Mouse (Mus musculus) heart, embryonic 10.5 days (tissue): Measurements from ENCODE around the gene Fam234b. TPM values are rescaled to one million over a fixed set of nuclear protein-coding genes. Genes with fewer than 3 reads are reported as not detected.
A peak's percentile ranks its signal among the peaks of the same experiment; 100 is the strongest.

Source experiments
- DNase-seq: peaks from one replicate; pipeline ENCODE4 v3.0.0-alpha.2; 2017; ENCODE audit warnings: low spot score
- H3K27ac ChIP-seq: fragments of 300-500 bp; sonication (generic); 2 replicates; pipeline ENCODE4 v1.5.1; 2016; ENCODE audit warnings: mild to moderate bottlenecking
- H3K27me3 ChIP-seq: fragments of 300-500 bp; sonication (generic); 2 replicates; pipeline ENCODE4 v1.6.1; 2016; ENCODE audit warnings: mild to moderate bottlenecking; ENCODE audit not compliant: poor library complexity, insufficient read depth, severe bottlenecking
- H3K36me3 ChIP-seq: fragments of 300-500 bp; sonication (generic); 2 replicates; pipeline ENCODE4 v1.6.1; 2016; ENCODE audit warnings: mild to moderate bottlenecking, moderate library complexity
- H3K4me1 ChIP-seq: fragments of 300-500 bp; sonication (generic); 2 replicates; pipeline ENCODE4 v1.6.1; 2016; ENCODE audit warnings: mild to moderate bottlenecking
- H3K4me3 ChIP-seq: fragments of 300-500 bp; sonication (generic); 2 replicates; pipeline ENCODE4 v1.5.1; 2016; ENCODE audit warnings: mild to moderate bottlenecking, moderate library complexity
- H3K9me3 ChIP-seq: fragments of 300-500 bp; sonication (generic); 2 replicates; pipeline ENCODE4 v1.6.1; 2016; ENCODE audit warnings: mild to moderate bottlenecking, moderate library complexity
- WGBS: fragments of 180-500 bp; shearing (Covaris S2); methylation state at CpG from one replicate; pipeline ENCODE4 v1.1.7; 2016; 5-methylcytosine and 5-hydroxymethylcytosine counted together
- polyA plus RNA-seq: library from polyadenylated mRNA; unstranded; fragments of >200 nt; fragmentation: Nextera tagmentation; extraction: Ambion mirVana; gene quantifications from 2 replicates; pipeline ENCODE4 v1.2.1, GENCODE M21; 2016

Fam234b gene
- polyA plus RNA-seq, 1 experiment from 2014 or later = 11.6 TPM

DNA sequence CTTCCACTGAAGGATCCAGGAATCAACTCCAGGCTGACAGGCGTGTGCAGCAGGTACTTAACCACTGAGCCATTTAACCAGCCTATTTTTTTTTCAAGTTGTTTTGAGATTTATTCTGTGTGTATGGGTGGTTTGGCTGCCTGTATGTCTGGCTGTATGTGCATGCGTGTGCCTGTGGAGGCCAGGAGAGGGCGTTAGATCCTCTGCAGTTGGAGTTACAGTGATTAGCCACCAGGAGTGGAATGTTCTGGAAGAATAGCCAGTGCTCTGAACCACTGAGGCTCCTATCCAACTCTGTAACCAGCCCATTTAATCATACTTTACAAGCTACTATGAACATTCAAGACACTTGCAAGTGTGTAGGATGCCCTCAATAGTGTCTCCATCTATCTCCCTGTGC is 38.8 kb downstream of the Fam234b start:
- Histone ChIP-seq H3K4me1 (peaks cover 24% of the 10 kb centered on the region), H3K27ac (no peak overlapping the region), H3K27me3 (peaks cover 37% of the 10 kb centered on the region; the same call in 1 of the 2 replicates), H3K9me3 (no peaks in the 10 kb centered on the region), H3K36me3 (peaks cover 2% of the 10 kb centered on the region), H3K4me3 (no peak overlapping the region)
- DNase-seq = no peak
- 83% methylated on average over 3 of the region's 3 CpGs for WGBS

- peak overlapping the region; percentile 36; the same call in 1 of the 2 replicates for H3K27ac ChIP-seq
- H3K36me3 ChIP-seq = peaks cover 2% of the 10 kb centered on the region
- H3K9me3 ChIP-seq = no peaks in the 10 kb centered on the region
- no peak overlapping the region for H3K4me3 ChIP-seq
- DNase-seq = no peak
- H3K27me3 ChIP-seq = peaks cover 32% of the 10 kb centered on the region; the same call in 1 of the 2 replicates
- peaks cover 32% of the 10 kb centered on the region for H3K4me1 ChIP-seq
- WGBS = 39% methylated on average over 14 of the region's 14 CpGs
Observed at GRCm38 (mm10) chr6:135237326-135237725, 39.5 kb downstream of the Fam234b start.

- peaks cover 2% of the 10 kb centered on the region; the same call in 1 of the 2 replicates for H3K36me3 ChIP-seq
- H3K27ac ChIP-seq = no peak overlapping the region
- 33% methylated on average over 4 of the region's 4 CpGs for WGBS
- H3K4me3 ChIP-seq = no peak overlapping the region
- no peak for DNase-seq
- H3K4me1 ChIP-seq = peaks cover 32% of the 10 kb centered on the region
- peaks cover 27% of the 10 kb centered on the region; the same call in 1 of the 2 replicates for H3K27me3 ChIP-seq
- no peaks in the 10 kb centered on the region for H3K9me3 ChIP-seq
Observed at GRCm38 (mm10) chr6:135238211-135238610, 40.4 kb downstream of the Fam234b start.

- Histone ChIP-seq H3K9me3 (no peaks in the 10 kb centered on the region), H3K36me3 (0 out of 2 replicates have a peak, but pooled peaks cover 2% of the 10 kb centered on the region), H3K27me3 (peaks cover 28% of the 10 kb centered on the region), H3K27ac (0 out of 2 replicates have a peak overlapping the region, but pooled peaks have one; percentile 1), H3K4me3 (no peak overlapping the region), H3K4me1 (peaks cover 32% of the 10 kb centered on the region)
- DNase-seq = no peak
- WGBS = 93% methylated on average over 8 of the region's 8 CpGs
Observed at GRCm38 (mm10) chr6:135240361-135240760, 42.6 kb downstream of the Fam234b start.

DNA sequence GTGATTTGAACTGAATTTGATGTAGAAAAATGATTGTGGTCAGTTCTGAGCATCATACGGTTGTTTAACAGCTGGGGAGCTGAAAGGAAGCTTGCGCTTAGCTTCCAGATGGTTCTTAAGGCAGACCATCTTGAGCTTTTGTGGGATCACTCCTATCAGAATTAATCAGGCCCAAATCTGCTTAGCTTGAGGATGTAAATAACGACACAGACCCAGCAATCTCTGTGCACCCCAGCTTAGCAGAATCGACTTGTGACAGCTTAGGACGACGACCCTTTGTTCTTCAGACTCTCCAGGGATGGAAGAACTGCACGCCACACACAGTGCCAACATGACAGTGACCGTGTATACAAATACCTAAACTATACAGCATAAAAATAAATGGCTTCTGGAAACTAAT is 47.8 kb downstream of the Fam234b start:
- WGBS = 71% methylated on average over 8 of the region's 8 CpGs

GRCm38 (mm10) chr6:135247861-135248260 is 50.1 kb downstream of the Fam234b start:
- 49% methylated on average over 6 of the region's 6 CpGs for WGBS
- no peaks in the 10 kb centered on the region for H3K36me3 ChIP-seq
- no peaks in the 10 kb centered on the region for H3K9me3 ChIP-seq
- peaks cover 12% of the 10 kb centered on the region for H3K27me3 ChIP-seq
- H3K4me3 ChIP-seq = no peak overlapping the region
- H3K27ac ChIP-seq = no peak overlapping the region
- DNase-seq = no peak
- H3K4me1 ChIP-seq = peaks cover 22% of the 10 kb centered on the region

More for the DNA sequence above, 47.8 kb downstream of the Fam234b start:
- Histone ChIP-seq H3K36me3 (no peaks in the 10 kb centered on the region), H3K4me1 (peaks cover 24% of the 10 kb centered on the region), H3K27ac (no peak overlapping the region), H3K27me3 (peaks cover 12% of the 10 kb centered on the region), H3K9me3 (no peaks in the 10 kb centered on the region), H3K4me3 (no peak overlapping the region)
- no peak for DNase-seq

GRCm38 (mm10) chr6:135249846-135250531 is 52.2 kb downstream of the Fam234b start:
- H3K27ac ChIP-seq = peak overlapping the region; percentile 6; the same call in 1 of the 2 replicates
- H3K36me3 ChIP-seq = no peaks in the 10 kb centered on the region
- H3K4me3 ChIP-seq = no peak overlapping the region
- peak; percentile 83 for DNase-seq
- peaks cover 27% of the 10 kb centered on the region for H3K4me1 ChIP-seq
- H3K9me3 ChIP-seq = no peaks in the 10 kb centered on the region
- WGBS = 48% methylated on average over 19 of the region's 19 CpGs
- no peaks in the 10 kb centered on the region; the same call in 1 of the 2 replicates for H3K27me3 ChIP-seq

DNA sequence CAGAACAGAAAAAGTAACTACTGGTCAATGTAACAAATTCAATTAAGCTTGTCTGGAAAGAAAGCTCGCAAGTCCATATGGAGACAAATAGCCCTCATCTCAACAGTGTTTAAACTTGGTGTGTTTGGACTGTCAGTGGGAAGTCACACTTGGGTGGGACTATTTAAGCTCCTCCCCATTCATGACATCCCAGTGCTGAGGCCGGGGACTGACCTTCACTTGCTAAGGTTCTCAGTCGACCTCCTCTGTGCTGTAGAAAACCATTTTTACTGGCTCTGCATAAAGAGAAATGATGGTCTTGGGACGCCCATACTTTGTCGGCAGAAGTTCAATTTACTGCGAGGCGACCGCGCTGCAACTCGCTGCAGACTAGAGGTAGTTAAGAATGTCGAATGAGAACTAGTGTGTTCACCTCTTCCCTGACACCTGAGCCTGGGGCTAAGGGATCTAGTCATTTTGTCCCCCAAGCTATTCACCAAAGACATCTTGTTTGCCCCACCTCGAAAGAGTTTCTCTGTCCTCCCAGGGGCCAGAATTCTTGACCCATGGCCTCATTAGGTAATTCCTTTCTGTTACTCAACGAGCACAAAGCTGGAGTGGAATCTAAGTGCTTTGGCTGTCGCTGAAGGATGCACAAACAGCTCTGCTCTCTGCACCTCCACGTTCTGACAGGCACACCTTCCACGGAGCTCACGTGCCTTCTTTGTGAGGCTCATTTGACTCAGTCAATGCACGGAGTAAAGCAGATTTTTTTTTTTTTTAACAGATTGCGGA is 53.3 kb downstream of the Fam234b start:
- Histone ChIP-seq H3K27me3 (no peaks in the 10 kb centered on the region; the same call in 1 of the 2 replicates), H3K4me3 (no peak overlapping the region), H3K4me1 (peaks cover 27% of the 10 kb centered on the region), H3K27ac (peak overlapping the region; percentile 84; the same call in 1 of the 2 replicates), H3K9me3 (no peaks in the 10 kb centered on the region), H3K36me3 (no peaks in the 10 kb centered on the region)
- DNase-seq = no peak
- WGBS = 64% methylated on average over 19 of the region's 19 CpGs

DNA sequence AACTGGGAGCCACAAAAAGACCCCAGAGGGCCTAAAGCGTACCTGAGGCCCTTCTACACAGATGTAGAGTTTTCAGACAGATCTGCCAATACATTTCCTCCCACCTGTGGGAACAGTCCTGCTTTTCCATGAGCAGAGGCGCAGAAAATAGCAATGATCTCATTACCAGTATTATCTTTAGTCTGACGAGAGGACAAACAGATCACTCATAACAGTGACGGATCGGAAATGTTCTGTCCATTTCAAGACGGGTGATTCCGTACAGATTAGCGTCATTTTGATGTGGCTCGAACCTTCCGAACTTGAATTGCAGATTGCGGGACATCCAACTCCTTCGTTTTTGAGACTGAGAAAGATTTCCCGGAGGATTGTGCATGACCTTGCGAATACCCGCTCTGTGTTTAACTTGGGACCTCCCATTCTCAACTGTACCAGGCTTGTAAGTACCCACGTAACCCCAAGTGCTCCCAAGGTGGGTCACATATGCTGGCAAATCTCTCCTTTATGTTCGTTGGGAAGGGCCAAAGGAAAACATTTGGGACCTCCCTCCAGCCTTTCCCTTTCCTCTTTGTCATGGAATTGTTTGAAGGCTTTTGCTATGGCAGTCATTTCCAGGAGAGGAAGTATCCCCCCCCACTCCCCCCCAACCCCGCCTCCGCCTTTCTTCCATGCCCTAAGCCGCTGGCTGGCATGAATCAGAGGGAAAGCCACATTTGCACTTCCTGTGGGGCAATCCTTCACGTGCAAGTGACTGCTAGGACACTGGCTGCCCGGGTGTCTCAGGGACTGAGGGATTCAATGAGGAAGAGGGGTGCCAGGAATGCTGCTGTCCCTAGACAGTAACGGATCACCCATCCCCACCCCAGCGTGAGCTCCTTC is 54.3 kb downstream of the Fam234b start:
- H3K27me3 ChIP-seq = no peaks in the 10 kb centered on the region
- no peaks in the 10 kb centered on the region for H3K9me3 ChIP-seq
- peak overlapping the region; percentile 47 for H3K4me3 ChIP-seq
- H3K27ac ChIP-seq = peak overlapping the region; percentile 84
- no peaks in the 10 kb centered on the region for H3K36me3 ChIP-seq
- DNase-seq = no peak
- WGBS = 41% methylated on average over 24 of the region's 24 CpGs
- H3K4me1 ChIP-seq = peaks cover 27% of the 10 kb centered on the region

GRCm38 (mm10) chr6:135252728-135253077 is 54.9 kb downstream of the Fam234b start:
- WGBS = 5% methylated on average over 16 of the region's 16 CpGs
- no peaks in the 10 kb centered on the region for H3K9me3 ChIP-seq
- peak overlapping the region; percentile 84 for H3K27ac ChIP-seq

GRCm38 (mm10) chr6:135254153-135254552 is 56.4 kb downstream of the Fam234b start, which contains the start of gene Gsg1:
TSS of gene Gsg1 (minus strand) at chr6:135254351.
- 82% methylated on average over 7 of the region's 7 CpGs for WGBS
- peak within 1 kb of the TSS; percentile 84 for H3K27ac ChIP-seq

More at GRCm38 (mm10) chr6:135252728-135253077, 54.9 kb downstream of the Fam234b start:
- Histone ChIP-seq H3K36me3 (no peaks in the 10 kb centered on the region), H3K4me3 (peak overlapping the region; percentile 47), H3K27me3 (no peaks in the 10 kb centered on the region), H3K4me1 (peaks cover 27% of the 10 kb centered on the region)
- peak; percentile 92 for DNase-seq

DNA sequence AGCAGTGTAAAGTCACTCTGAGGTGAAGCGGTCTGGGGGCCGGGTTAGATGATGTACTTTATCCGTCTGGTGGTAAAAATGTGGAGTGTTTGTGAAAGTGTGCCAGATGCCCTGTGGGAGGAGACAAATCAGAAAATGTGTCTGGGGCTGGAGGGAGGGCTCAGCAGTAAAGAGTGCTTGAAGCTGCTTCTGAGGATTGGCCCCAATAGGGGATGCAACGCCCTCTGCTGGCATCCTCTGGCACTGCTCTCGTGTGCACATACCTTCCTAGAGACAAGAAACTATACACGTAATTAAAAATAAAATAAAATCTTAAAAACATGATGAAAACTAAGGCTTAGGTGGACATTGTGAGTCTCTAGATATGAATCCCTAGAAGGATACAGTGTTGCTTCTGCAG is 62.7 kb downstream of the Fam234b start:
- DNase-seq = no peak
- no peak overlapping the region for H3K4me3 ChIP-seq
- H3K27me3 ChIP-seq = no peaks in the 10 kb centered on the region
- no peaks in the 10 kb centered on the region for H3K9me3 ChIP-seq
- no peaks in the 10 kb centered on the region for H3K36me3 ChIP-seq
- no peaks in the 10 kb centered on the region for H3K4me1 ChIP-seq
- WGBS = 91% methylated on average over 6 of the region's 6 CpGs
- H3K27ac ChIP-seq = no peak overlapping the region

More at GRCm38 (mm10) chr6:135254153-135254552, 56.4 kb downstream of the Fam234b start, which contains the start of gene Gsg1:
- Histone ChIP-seq H3K36me3 (no peaks in the 10 kb centered on the region), H3K9me3 (no peaks in the 10 kb centered on the region), H3K27me3 (no peaks in the 10 kb centered on the region), H3K4me1 (peaks cover 27% of the 10 kb centered on the region), H3K4me3 (no peak within 1 kb of the TSS)
- no peak for DNase-seq
